Mouse (Mus musculus) macrophage (primary cell): ENCODE results near the gene Ociad2. TPM values are rescaled to one million over a fixed set of nuclear protein-coding genes. Genes with fewer than 3 reads are reported as not detected.

Source experiments
- H3K27ac ChIP-seq: fragments of 350-480 bp; formaldehyde crosslinking; 2 replicates; pipeline ENCODE4 v1.9.0; 2021
- H3K36me3 ChIP-seq: fragments of 350-480 bp; formaldehyde crosslinking; 2 replicates; pipeline ENCODE4 v1.9.0; 2021; ENCODE audit errors: inconsistent target
- H3K4me3 ChIP-seq: fragments of 350-480 bp; formaldehyde crosslinking; 2 replicates; pipeline ENCODE4 v1.9.0; 2021; ENCODE audit errors: inconsistent target
- H3K79me2 ChIP-seq: fragments of 350-480 bp; formaldehyde crosslinking; 2 replicates; pipeline ENCODE4 v1.9.0; 2021; ENCODE audit errors: inconsistent target
- WGBS: methylation state at CpG from one replicate; pipeline ENCODE4 v1.1.7; 2026; ENCODE audit warnings: inconsistent platforms; ENCODE audit not compliant: missing documents; 5-methylcytosine and 5-hydroxymethylcytosine counted together
- polyA plus RNA-seq: library from polyadenylated mRNA; stranded (reverse); fragments of 250-400 nt; gene quantifications from 3 replicates; pipeline ENCODE4 v1.2.4, GENCODE M21; 2018; ENCODE audit warnings: inconsistent platforms
- total RNA-seq, 78 experiments: library from RNA; depleted of rRNA; stranded (reverse); fragments of 250-400 nt; gene quantifications; 1 replicate in 9 of 78; 2 replicates in 24 of 78; 3 replicates in 43 of 78; 4 replicates in 2 of 78; pipeline ENCODE4 v1.2.4; 2018; ENCODE audit warnings: inconsistent platforms in 56 of 78

Gene Ociad2
- 1 to 10 TPM in 5 of 26 experiments, under 1 TPM in 7, not detected in 14; 0.28 to 4.7 (median 0.89) TPM for total RNA-seq (2018; cell fraction: chromatin; rRNA removed)
- 1 to 10 TPM; 1.1 to 3.8 (median 2.2) TPM for total RNA-seq (2018; cell fraction: cytosol; rRNA removed)
- 1 to 10 TPM in 16 of 26 experiments, under 1 TPM in 9, not detected in 1; 0.30 to 2.1 (median 1.3) TPM for total RNA-seq (2018; cell fraction: nucleus; rRNA removed)
- 2.0 to 2.3 TPM (median 2.2 TPM) in 3 replicates for polyA plus RNA-seq

DNA sequence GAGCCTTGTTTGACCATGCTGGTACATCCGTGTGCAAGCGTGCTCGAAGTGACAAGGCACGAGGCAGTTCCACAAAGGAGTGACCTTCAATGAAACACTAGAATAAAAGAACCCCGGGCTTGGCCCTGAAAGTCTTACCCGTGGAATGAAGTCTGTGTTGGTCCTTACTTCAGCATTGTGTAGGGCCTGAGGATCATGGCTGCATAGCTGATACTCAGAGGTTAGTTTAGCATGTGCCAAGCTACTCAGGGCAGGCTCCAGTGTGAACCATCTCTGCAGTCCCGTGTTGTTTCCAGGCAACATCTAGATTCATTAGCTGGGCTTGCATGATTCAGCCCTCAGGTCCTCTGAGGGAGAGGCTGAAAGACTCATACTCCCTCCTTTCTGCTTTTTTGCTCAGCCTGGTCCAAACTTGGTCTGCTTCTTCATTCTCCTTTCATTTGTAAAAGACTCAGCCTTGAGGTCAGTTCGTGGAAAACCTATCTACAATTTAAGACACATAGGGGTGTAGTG is at the start of gene Ociad2:
Gene Ociad2 (minus strand): TSS at position 306 of the 513 bp plus-strand sequence.
- Histone ChIP-seq H3K36me3 (no peaks in the 10 kb centered on the region), H3K79me2 (no peaks in the 10 kb centered on the region), H3K4me3 (no peak within 1 kb of the TSS), H3K27ac (no peak within 1 kb of the TSS)
- WGBS = 89% methylated on average over 8 of the region's 8 CpGs

- H3K36me3 ChIP-seq = no peaks in the 10 kb centered on the region
- H3K4me3 ChIP-seq = no peak overlapping the region
- 87% methylated on average over 4 of the region's 4 CpGs for WGBS
- H3K27ac ChIP-seq = no peak overlapping the region
- no peaks in the 10 kb centered on the region for H3K79me2 ChIP-seq
Measured at GRCm38 (mm10) chr5:73383647-73383970, 42.8 kb upstream of the Ociad2 start.

DNA sequence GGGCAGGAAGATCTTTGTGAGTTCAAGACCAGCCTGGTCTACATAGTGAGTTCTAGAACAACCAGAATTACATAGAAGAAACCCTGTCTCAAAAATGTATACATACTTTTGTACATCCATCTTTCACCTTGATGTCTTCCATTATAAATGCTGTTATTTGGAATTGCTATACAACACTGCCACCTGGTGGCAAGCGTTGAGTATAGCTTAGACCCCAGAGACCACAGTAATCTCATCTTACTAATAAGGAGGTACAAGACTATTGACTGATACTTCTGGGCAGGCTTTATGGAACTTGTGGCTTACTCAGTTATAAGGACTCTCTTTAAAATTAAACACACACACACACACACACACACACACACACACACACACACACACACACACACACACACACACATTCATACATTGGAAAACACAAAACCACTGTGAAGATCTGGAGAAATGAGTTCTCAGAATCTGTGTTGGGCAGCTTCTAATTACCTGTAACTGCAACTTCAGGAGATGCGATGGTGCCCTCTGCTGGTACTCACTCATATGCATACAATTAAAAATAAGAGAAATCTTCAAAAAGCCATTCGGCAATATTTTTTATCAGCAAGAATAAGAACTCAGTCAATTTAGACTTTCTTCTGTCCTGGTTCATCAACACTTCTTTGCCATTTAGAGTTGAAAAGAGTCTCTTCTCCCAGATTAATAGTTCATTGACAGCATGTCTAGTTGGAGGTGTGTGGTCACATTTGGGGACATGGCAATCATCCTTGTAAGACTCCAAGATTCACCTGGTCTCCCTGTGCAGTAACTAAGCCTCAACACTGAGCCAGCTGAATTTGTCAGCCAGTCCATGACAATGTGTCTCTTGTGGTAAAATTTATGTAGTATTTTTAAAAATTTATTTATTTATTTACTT is 42.2 kb upstream of the Ociad2 start:
- Histone ChIP-seq H3K27ac (no peak overlapping the region), H3K4me3 (no peak overlapping the region), H3K79me2 (no peaks in the 10 kb centered on the region), H3K36me3 (no peaks in the 10 kb centered on the region)
- 32% methylated on average over 3 of the region's 3 CpGs for WGBS

GRCm38 (mm10) chr5:73381976-73382540 is 41.2 kb upstream of the Ociad2 start:
- no peak overlapping the region for H3K4me3 ChIP-seq
- no peaks in the 10 kb centered on the region for H3K36me3 ChIP-seq
- H3K79me2 ChIP-seq = no peaks in the 10 kb centered on the region
- H3K27ac ChIP-seq = no peak overlapping the region
- 77% methylated on average over 9 of the region's 9 CpGs for WGBS

- Histone ChIP-seq H3K36me3 (no peaks in the 10 kb centered on the region), H3K79me2 (no peaks in the 10 kb centered on the region), H3K27ac (no peak overlapping the region), H3K4me3 (no peak overlapping the region)
- WGBS = 91% methylated on average over 6 of the region's 7 CpGs
Measured at GRCm38 (mm10) chr5:73381510-73381909, 40.7 kb upstream of the Ociad2 start.

DNA sequence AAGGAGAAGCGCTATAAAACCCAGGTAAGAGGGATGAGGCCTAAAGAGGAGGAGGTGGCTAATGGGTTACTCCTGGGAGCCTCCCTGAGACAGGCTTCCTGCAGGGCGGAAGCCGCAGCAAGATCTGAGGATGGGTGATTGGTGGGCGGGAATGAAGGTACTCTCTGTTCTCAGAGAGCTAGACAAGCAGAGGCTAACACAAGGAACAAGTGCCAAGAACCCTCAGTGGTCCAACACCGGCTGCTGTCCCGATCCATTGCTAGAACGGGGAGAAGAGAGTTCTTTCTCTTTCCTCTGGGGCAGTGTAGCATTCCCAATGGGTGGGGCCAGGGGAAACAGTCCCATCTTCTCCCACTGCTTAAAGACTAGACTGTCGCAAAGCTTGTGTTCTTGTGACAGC is 40.0 kb upstream of the Ociad2 start:
- no peaks in the 10 kb centered on the region for H3K36me3 ChIP-seq
- H3K4me3 ChIP-seq = no peak overlapping the region
- H3K27ac ChIP-seq = no peak overlapping the region
- WGBS = 75% methylated on average over 8 of the region's 8 CpGs
- no peaks in the 10 kb centered on the region for H3K79me2 ChIP-seq

DNA sequence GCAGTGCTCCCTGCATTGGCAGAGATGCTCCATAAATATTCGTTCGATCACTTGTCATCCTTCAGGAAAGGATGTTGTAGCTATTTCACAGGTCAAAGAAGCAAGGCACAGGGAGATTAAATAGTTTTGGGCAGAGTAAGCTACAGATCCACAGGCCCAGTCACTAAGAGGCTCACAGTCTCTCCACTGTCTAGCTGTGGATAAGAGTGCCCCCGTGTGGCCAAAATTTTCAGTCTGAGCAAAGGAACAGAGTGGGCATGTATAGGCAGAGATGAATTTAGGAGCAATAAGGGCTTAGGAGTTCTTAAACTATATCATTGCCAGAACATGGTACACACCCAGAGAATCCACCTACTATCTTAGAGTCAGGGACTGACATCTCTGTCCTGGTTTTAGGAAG is 39.1 kb upstream of the Ociad2 start:
- Histone ChIP-seq H3K27ac (no peak overlapping the region), H3K36me3 (no peaks in the 10 kb centered on the region), H3K79me2 (no peaks in the 10 kb centered on the region), H3K4me3 (no peak overlapping the region)
- 30% methylated on average over 3 of the region's 3 CpGs for WGBS

DNA sequence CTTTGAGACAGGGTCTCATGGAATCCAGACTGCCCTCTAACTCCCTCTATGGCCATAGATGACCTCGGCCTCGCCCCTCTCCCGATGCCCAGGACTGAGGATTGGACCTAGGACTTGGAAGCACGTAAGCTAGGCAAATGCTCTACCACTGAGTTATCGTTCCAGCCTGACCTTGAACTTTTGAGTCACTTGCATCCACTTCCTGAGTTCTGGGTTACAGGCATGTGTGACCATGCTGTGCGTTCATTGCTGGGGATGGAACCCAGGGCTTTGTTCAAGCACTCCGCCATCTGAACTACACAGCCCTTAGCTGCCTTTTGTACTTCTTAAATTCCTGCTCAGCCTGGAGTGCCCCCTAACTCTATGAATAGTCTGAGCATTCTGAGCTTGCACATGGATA is 35.7 kb upstream of the Ociad2 start:
- Histone ChIP-seq H3K36me3 (no peaks in the 10 kb centered on the region), H3K27ac (no peak overlapping the region), H3K79me2 (no peaks in the 10 kb centered on the region), H3K4me3 (no peak overlapping the region)
- whole genome bisulfite sequencing = 90% methylated on average over 7 of the region's 7 CpGs

DNA sequence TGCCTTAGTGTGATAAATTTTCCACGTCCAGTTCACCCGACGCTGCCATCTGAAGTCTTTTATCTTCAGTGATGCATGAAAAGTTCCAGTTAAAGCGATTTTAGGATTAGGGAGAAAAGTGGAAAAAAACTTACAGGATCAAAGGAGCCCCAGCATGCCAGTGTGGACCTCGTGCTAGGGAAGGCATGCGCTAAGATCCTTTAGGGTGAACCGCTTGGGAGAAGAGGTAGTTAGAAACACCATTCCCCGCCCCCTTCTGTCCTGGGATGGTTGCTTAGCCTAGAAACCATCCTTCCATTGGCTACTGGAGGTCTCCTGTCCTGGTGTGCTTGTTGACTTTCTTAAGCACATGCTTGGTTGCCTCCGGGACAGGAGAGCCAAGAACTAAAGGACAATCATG is 35.2 kb upstream of the Ociad2 start:
- 92% methylated on average over 9 of the region's 9 CpGs for WGBS
- H3K79me2 ChIP-seq = no peaks in the 10 kb centered on the region
- no peak overlapping the region for H3K27ac ChIP-seq
- no peak overlapping the region for H3K4me3 ChIP-seq
- no peaks in the 10 kb centered on the region for H3K36me3 ChIP-seq

DNA sequence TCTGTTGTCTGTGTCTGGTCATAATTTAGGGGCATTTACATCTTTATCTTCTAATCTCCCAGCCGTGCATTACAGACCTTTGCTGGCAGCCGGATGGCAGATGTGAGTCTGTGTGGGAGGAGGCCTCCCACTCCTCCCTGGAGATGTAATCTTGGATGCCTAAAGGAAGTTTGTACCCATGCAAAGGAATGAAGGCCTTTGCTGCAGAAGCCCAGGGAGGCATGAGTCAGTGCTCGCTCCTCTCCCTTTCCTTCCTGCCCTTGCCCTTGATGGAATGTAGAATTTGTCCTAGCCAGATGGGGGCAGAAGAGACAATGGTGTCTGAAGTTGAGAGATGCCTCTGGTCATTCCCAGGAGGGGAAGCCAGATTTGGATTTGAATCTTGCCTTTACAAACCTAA is 32.4 kb upstream of the Ociad2 start:
- H3K4me3 ChIP-seq = no peak overlapping the region
- no peak overlapping the region for H3K27ac ChIP-seq
- 82% methylated on average over 3 of the region's 3 CpGs for WGBS
- no peaks in the 10 kb centered on the region for H3K79me2 ChIP-seq
- H3K36me3 ChIP-seq = no peaks in the 10 kb centered on the region

DNA sequence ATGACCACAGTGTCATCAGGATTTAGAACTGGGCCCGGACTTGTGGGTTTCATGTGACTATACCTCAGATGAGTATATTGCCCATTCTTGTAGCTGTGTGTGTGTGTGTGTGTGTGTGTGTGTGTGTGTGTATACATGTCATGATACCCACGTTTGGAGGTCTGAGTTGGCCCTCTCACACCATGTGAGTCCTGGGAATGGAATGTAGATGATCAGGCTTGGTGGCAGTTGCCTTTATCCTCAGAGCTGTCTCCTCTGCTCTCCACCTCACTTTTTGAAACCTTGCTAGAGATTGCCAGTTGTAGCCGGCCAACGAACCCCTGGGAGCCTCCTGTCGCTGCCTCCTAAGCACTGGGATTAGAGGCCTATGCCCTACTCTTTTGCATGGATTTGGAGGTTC is 31.8 kb upstream of the Ociad2 start:
- Histone ChIP-seq H3K4me3 (no peak overlapping the region), H3K27ac (no peak overlapping the region), H3K79me2 (no peaks in the 10 kb centered on the region), H3K36me3 (no peaks in the 10 kb centered on the region)
- 98% methylated on average over 5 of the region's 5 CpGs for WGBS

GRCm38 (mm10) chr5:73369731-73370130 is 28.9 kb upstream of the Ociad2 start:
- Histone ChIP-seq H3K27ac (no peak overlapping the region), H3K36me3 (no peaks in the 10 kb centered on the region), H3K4me3 (no peak overlapping the region), H3K79me2 (no peaks in the 10 kb centered on the region)
- WGBS = 85% methylated on average over 3 of the region's 3 CpGs

GRCm38 (mm10) chr5:73368845-73369447 is 28.1 kb upstream of the Ociad2 start:
- no peak overlapping the region for H3K27ac ChIP-seq
- H3K36me3 ChIP-seq = no peaks in the 10 kb centered on the region
- no peaks in the 10 kb centered on the region for H3K79me2 ChIP-seq
- 82% methylated on average over 10 of the region's 10 CpGs for WGBS
- H3K4me3 ChIP-seq = no peak overlapping the region

- Histone ChIP-seq H3K36me3 (no peaks in the 10 kb centered on the region), H3K79me2 (no peaks in the 10 kb centered on the region), H3K27ac (no peak overlapping the region), H3K4me3 (no peak overlapping the region)
- WGBS = 90% methylated on average over 4 of the region's 4 CpGs
Measured at GRCm38 (mm10) chr5:73367906-73368305, 27.1 kb upstream of the Ociad2 start.
